ENCODE assay signal across 8 mouse cellular contexts in the genomic region with DNA sequence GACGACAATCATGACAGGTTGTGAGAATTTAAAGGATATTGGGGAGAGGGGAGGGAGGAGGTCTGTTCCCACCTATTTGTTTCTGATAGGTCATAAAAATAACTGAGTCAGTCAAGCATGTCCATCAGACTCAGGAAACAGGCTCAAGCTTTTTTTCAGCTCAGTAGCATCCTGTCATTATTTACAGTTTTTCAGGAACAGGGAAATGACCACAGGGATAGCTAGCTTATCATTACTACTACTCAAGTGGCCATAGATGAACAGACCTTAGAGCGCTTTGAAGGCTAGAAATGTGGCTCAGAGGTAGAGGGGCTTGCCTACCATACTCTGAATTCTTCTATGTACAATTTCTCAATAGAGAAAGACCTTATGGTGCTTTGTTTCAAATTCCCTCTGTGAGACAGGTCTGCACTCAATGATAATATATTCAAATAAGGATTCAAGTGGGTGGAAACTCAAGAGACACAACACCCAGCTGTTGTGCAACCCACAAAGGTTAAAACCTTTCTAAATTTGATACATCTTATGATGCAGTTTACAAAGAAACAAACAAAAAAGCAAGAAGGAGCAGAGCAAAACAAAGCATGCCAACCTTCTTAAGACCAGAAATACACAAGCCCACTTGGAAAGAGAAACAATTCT. TPM values are rescaled to one million over a fixed set of nuclear protein-coding genes. Genes with fewer than 3 reads are reported as not detected.
A peak's percentile ranks its signal among the peaks of the same experiment; 100 is the strongest.
DNase-seq lines count a peak whose midpoint lies in the region; ATAC-seq and TF ChIP-seq lines count a peak whose summit lies in the region.

No protein-coding gene starts in this region.

- no peak for TF ChIP-seq POLR2A in bone marrow macrophage, adult 2 months (IDR thresholded peaks at IDR 0.05; ENCODE audit: borderline replicate concordance, low read depth, low read length)

- peak overlapping the region; percentile 96 for H3K4me3 ChIP-seq in kidney, embryonic 14.5 days (ENCODE audit: low read length)
- H3K4me3 ChIP-seq in bone marrow macrophage, adult 2 months (ENCODE audit: insufficient read depth, low read length): peak overlapping the region; percentile 84
- H3K4me3 ChIP-seq in hindbrain, embryonic 15.5 days: peak overlapping the region; percentile 99
- peak overlapping the region; percentile 88 for H3K4me3 ChIP-seq in midbrain, embryonic 13.5 days (replicated peaks)

- peak overlapping the region; percentile 94; the same call in 1 of the 2 replicates for H3K9ac ChIP-seq in kidney, embryonic 14.5 days (ENCODE audit: low read depth, low read length)
- H3K9ac ChIP-seq in hindbrain, embryonic 15.5 days: peak overlapping the region; percentile 97
- peak overlapping the region; percentile 95 for H3K9ac ChIP-seq in midbrain, embryonic 13.5 days (replicated peaks)

- no peak for DNase-seq in kidney, postnatal 4 days
- no peak for DNase-seq in urinary bladder, postnatal 25 days (ENCODE audit: low spot score)
- DNase-seq in thymus, adult 18-20 months: no peak
- no peak for DNase-seq in natural killer cell, adult 2 months (ENCODE audit: low spot score in 2 of 2)

- H3K4me1 ChIP-seq in kidney, embryonic 14.5 days (ENCODE audit: control insufficient read depth, insufficient read depth, low read length): peaks cover 13% of the 10 kb centered on the region
- H3K4me1 ChIP-seq in bone marrow macrophage, adult 2 months (ENCODE audit: control insufficient read depth, insufficient read depth, low read length): peaks cover 31% of the 10 kb centered on the region
- H3K4me1 ChIP-seq in hindbrain, embryonic 15.5 days (replicated peaks): peaks cover 33% of the 10 kb centered on the region
- peaks cover 24% of the 10 kb centered on the region for H3K4me1 ChIP-seq in midbrain, embryonic 13.5 days (replicated peaks)

- no peak for ATAC-seq in kidney, embryonic 14.5 days (ENCODE audit: low FRiP score, low TSS enrichment)
- ATAC-seq in hindbrain, embryonic 15.5 days (ENCODE audit: low FRiP score, low read depth): no peak
- no peak for ATAC-seq in midbrain, embryonic 13.5 days

- H3K27ac ChIP-seq in kidney, embryonic 14.5 days (ENCODE audit: low read depth, low read length): no peak overlapping the region
- H3K27ac ChIP-seq in bone marrow macrophage, adult 2 months (ENCODE audit: insufficient read depth, low read depth, low read length): 0 out of 2 replicates have a peak overlapping the region, but pooled peaks have one; percentile 52
- peak overlapping the region; percentile 93 for H3K27ac ChIP-seq in hindbrain, embryonic 15.5 days (replicated peaks)
- peak overlapping the region; percentile 90 for H3K27ac ChIP-seq in midbrain, embryonic 13.5 days

- H3K4me2 ChIP-seq in kidney, embryonic 14.5 days (replicated peaks; ENCODE audit: low read depth, low read length): peak overlapping the region; percentile 81
- H3K4me2 ChIP-seq in hindbrain, embryonic 15.5 days: peak overlapping the region; percentile 80
- H3K4me2 ChIP-seq in midbrain, embryonic 13.5 days (replicated peaks): peak overlapping the region; percentile 90

- WGBS in kidney, embryonic 14.5 days: 33% methylated on average over 2 of the region's 2 CpGs
- WGBS in hindbrain, embryonic 15.5 days: 48% methylated on average over 2 of the region's 2 CpGs
- 61% methylated on average over 2 of the region's 2 CpGs for WGBS in midbrain, embryonic 13.5 days

- no peak for TF ChIP-seq CTCF in bone marrow macrophage, adult 2 months (IDR thresholded peaks at IDR 0.05; ENCODE audit: low read depth, low read length)

- H3K36me3 ChIP-seq in kidney, embryonic 14.5 days (ENCODE audit: control insufficient read depth, insufficient read depth, low read length): peaks cover 5% of the 10 kb centered on the region
- no peaks in the 10 kb centered on the region for H3K36me3 ChIP-seq in hindbrain, embryonic 15.5 days
- peaks cover 6% of the 10 kb centered on the region for H3K36me3 ChIP-seq in midbrain, embryonic 13.5 days

- 0 out of 2 replicates have a peak, but pooled peaks cover 4% of the 10 kb centered on the region for H3K9me3 ChIP-seq in kidney, embryonic 14.5 days (ENCODE audit: control insufficient read depth, low read length)
- H3K9me3 ChIP-seq in hindbrain, embryonic 15.5 days: no peaks in the 10 kb centered on the region
- no peaks in the 10 kb centered on the region; the same call in 1 of the 2 replicates for H3K9me3 ChIP-seq in midbrain, embryonic 13.5 days

- H3K27me3 ChIP-seq in kidney, embryonic 14.5 days (ENCODE audit: control insufficient read depth, insufficient read depth, low read length): no peaks in the 10 kb centered on the region
- H3K27me3 ChIP-seq in hindbrain, embryonic 15.5 days: no peaks in the 10 kb centered on the region
- no peaks in the 10 kb centered on the region for H3K27me3 ChIP-seq in midbrain, embryonic 13.5 days

RNA-seq across cellular contexts. Expression of a gene that starts 1.3 kb away (rescaled TPM):
- polyA plus RNA-seq in kidney, embryonic 14.5 days (2014; fragmentation: Nextera tagmentation; extraction: Ambion mirVana): 30.8 and 39.3 TPM in 2 replicates
- polyA plus RNA-seq in bone marrow macrophage, adult 2 months (2012; ENCODE audit: insufficient read depth, insufficient read length, missing spikeins): 42.6 and 43.2 TPM in 2 replicates
- 30.5 and 33.3 TPM in 2 replicates for polyA plus RNA-seq in hindbrain, embryonic 15.5 days (2015; fragmentation: Nextera tagmentation; extraction: Ambion mirVana)
- 42.4 and 46.1 TPM in 2 replicates for polyA plus RNA-seq in midbrain, embryonic 13.5 days (2015; fragmentation: Nextera tagmentation; extraction: Ambion mirVana)
